Mouse (Mus musculus) heart, postnatal 0 days (tissue): Measurements from ENCODE around the gene Anks1b.

Experiments
- CTCF ChIP-seq: IDR thresholded peaks from 2 replicates; pipeline ENCODE4 v1.5.1; 2016; ENCODE audit warnings: antibody characterized with exemption, control low read depth, low read depth
- EP300 ChIP-seq: IDR thresholded peaks from 2 replicates; pipeline ENCODE4 v1.6.1; 2016; ENCODE audit warnings: antibody characterized with exemption, low read depth

- TF ChIP-seq EP300 (no peak), CTCF (no peak)
Measured at GRCm38 (mm10) chr10:90467546-90467945, 594.2 kb downstream of the Anks1b start.
